Mouse (Mus musculus): ENCODE results near the gene Mesp2. TPM values are rescaled to one million over a fixed set of nuclear protein-coding genes. Genes with fewer than 3 reads are reported as not detected.
"Not testable (repeated sequence)": the region's sequence is repeated elsewhere in the genome, so short reads cannot be mapped to it uniquely, and the experiment has no call there.

Mesp2 gene
- polyA plus RNA-seq, 2 experiments, result 0.65 to 0.67 TPM

GRCm38 (mm10) chr7:79786295-79786694 lies 24.2 kb upstream of the Mesp2 start:
- H3K27ac ChIP-seq (replicated peaks; ENCODE audit: low read depth, low read length), result no peak overlapping the region
- 0 out of 2 replicates have a peak, but pooled peaks have one; percentile 37 for ATAC-seq (ENCODE audit: low FRiP score, low read depth)
- peaks cover 5% of the 10 kb centered on the region for H3K27me3 ChIP-seq (ENCODE audit: control insufficient read depth, insufficient read depth, low read length)
- H3K4me3 ChIP-seq (replicated peaks; ENCODE audit: low read length), result no peak overlapping the region
- DNase-seq (ENCODE audit: low spot score), result peak; percentile 69
- H3K4me1 ChIP-seq (ENCODE audit: control insufficient read depth, insufficient read depth, low read length), result no peaks in the 10 kb centered on the region
- H3K9ac ChIP-seq (ENCODE audit: low read depth, low read length, severe bottlenecking), result no peak overlapping the region
- WGBS, result 22% methylated on average over 6 of the region's 6 CpGs
- no peak for TF ChIP-seq POLR2A (IDR thresholded peaks at IDR 0.05; ENCODE audit: borderline replicate concordance, extremely low read depth, insufficient read depth, insufficient read length)
- no peaks in the 10 kb centered on the region for H3K9me3 ChIP-seq (ENCODE audit: control insufficient read depth, low read length)
- no peak overlapping the region for H3K4me2 ChIP-seq (replicated peaks; ENCODE audit: low read depth, low read length, severe bottlenecking)
- no peaks in the 10 kb centered on the region for H3K36me3 ChIP-seq (ENCODE audit: control insufficient read depth, insufficient read depth, low read length)

- H3K4me1 ChIP-seq (ENCODE audit: control insufficient read depth, insufficient read depth, low read length); H3K36me3 ChIP-seq (ENCODE audit: control insufficient read depth, insufficient read depth, low read length); H3K4me3 ChIP-seq (replicated peaks; ENCODE audit: low read length); ATAC-seq (ENCODE audit: low FRiP score, low read depth); DNase-seq (ENCODE audit: low spot score); H3K27ac ChIP-seq (replicated peaks; ENCODE audit: low read depth, low read length); H3K4me2 ChIP-seq (replicated peaks; ENCODE audit: low read depth, low read length, severe bottlenecking); H3K9ac ChIP-seq (ENCODE audit: low read depth, low read length, severe bottlenecking); H3K9me3 ChIP-seq (ENCODE audit: control insufficient read depth, low read length): not testable (repeated sequence)
- 26% methylated on average over 2 of the region's 2 CpGs for WGBS
- peaks cover 39% of the 10 kb centered on the region for H3K27me3 ChIP-seq (ENCODE audit: control insufficient read depth, insufficient read depth, low read length)
Observed at GRCm38 (mm10) chr7:79789812-79790211, 20.7 kb upstream of the Mesp2 start.

- TF ChIP-seq POLR2A (IDR thresholded peaks at IDR 0.05; ENCODE audit: borderline replicate concordance, extremely low read depth, insufficient read depth, insufficient read length), result no peak
- peak overlapping the region; percentile 85 for H3K4me2 ChIP-seq (replicated peaks; ENCODE audit: low read depth, low read length, severe bottlenecking)
- no peak for ATAC-seq (ENCODE audit: low FRiP score, low read depth)
- no peaks in the 10 kb centered on the region for H3K9me3 ChIP-seq (ENCODE audit: control insufficient read depth, low read length)
- peak overlapping the region; percentile 50 for H3K4me3 ChIP-seq (replicated peaks; ENCODE audit: low read length)
- H3K27ac ChIP-seq (replicated peaks; ENCODE audit: low read depth, low read length), result no peak overlapping the region
- H3K9ac ChIP-seq (ENCODE audit: low read depth, low read length, severe bottlenecking), result peak overlapping the region; percentile 55
- DNase-seq (ENCODE audit: low spot score), result no peak
- WGBS, result 2% methylated on average over 68 of the region's 80 CpGs
- H3K4me1 ChIP-seq (ENCODE audit: control insufficient read depth, insufficient read depth, low read length), result peaks cover 6% of the 10 kb centered on the region; the same call in 1 of the 2 replicates
- no peaks in the 10 kb centered on the region for H3K36me3 ChIP-seq (ENCODE audit: control insufficient read depth, insufficient read depth, low read length)
- H3K27me3 ChIP-seq (ENCODE audit: control insufficient read depth, insufficient read depth, low read length), result peaks cover 39% of the 10 kb centered on the region
Observed at GRCm38 (mm10) chr7:79792635-79793421, 17.7 kb upstream of the Mesp2 start.

- H3K4me1 ChIP-seq (ENCODE audit: control insufficient read depth, insufficient read depth, low read length), result peaks cover 6% of the 10 kb centered on the region; the same call in 1 of the 2 replicates
- TF ChIP-seq POLR2A (IDR thresholded peaks at IDR 0.05; ENCODE audit: borderline replicate concordance, extremely low read depth, insufficient read depth, insufficient read length), result no peak
- ATAC-seq (ENCODE audit: low FRiP score, low read depth) (no peak), DNase-seq (ENCODE audit: low spot score) (no peak)
- H3K9me3 ChIP-seq (ENCODE audit: control insufficient read depth, low read length), result no peaks in the 10 kb centered on the region
- 62% methylated on average over 6 of the region's 6 CpGs for whole genome bisulfite sequencing
- peak within 1 kb of the TSS; percentile 85 for H3K4me2 ChIP-seq (replicated peaks; ENCODE audit: low read depth, low read length, severe bottlenecking)
- peaks cover 39% of the 10 kb centered on the region for H3K27me3 ChIP-seq (ENCODE audit: control insufficient read depth, insufficient read depth, low read length)
- peak within 1 kb of the TSS; percentile 55 for H3K9ac ChIP-seq (ENCODE audit: low read depth, low read length, severe bottlenecking)
- H3K4me3 ChIP-seq (replicated peaks; ENCODE audit: low read length), result peak within 1 kb of the TSS; percentile 50
- H3K27ac ChIP-seq (replicated peaks; ENCODE audit: low read depth, low read length), result no peak within 1 kb of the TSS
- H3K36me3 ChIP-seq (ENCODE audit: control insufficient read depth, insufficient read depth, low read length), result no peaks in the 10 kb centered on the region
Observed at GRCm38 (mm10) chr7:79793688-79794087, 16.8 kb upstream of the Mesp2 start, which contains the start of gene Mesp1. TSS of gene Mesp1 (minus strand) at chr7:79793788.

- Histone ChIP-seq H3K9me3 (ENCODE audit: control insufficient read depth, low read length) (no peaks in the 10 kb centered on the region), H3K4me1 (ENCODE audit: control insufficient read depth, insufficient read depth, low read length) (no peaks in the 10 kb centered on the region), H3K27ac (replicated peaks; ENCODE audit: low read depth, low read length) (no peak overlapping the region), H3K36me3 (ENCODE audit: control insufficient read depth, insufficient read depth, low read length) (no peaks in the 10 kb centered on the region), H3K4me2 (replicated peaks; ENCODE audit: low read depth, low read length, severe bottlenecking) (no peak overlapping the region), H3K27me3 (ENCODE audit: control insufficient read depth, insufficient read depth, low read length) (peaks cover 11% of the 10 kb centered on the region), H3K9ac (ENCODE audit: low read depth, low read length, severe bottlenecking) (no peak overlapping the region), H3K4me3 (replicated peaks; ENCODE audit: low read length) (no peak overlapping the region)
- WGBS, result 7% methylated on average over 5 of the region's 5 CpGs
- DNase-seq (ENCODE audit: low spot score) (no peak), ATAC-seq (ENCODE audit: low FRiP score, low read depth) (no peak)
- no peak for TF ChIP-seq POLR2A (IDR thresholded peaks at IDR 0.05; ENCODE audit: borderline replicate concordance, extremely low read depth, insufficient read depth, insufficient read length)
Observed at GRCm38 (mm10) chr7:79798606-79799005, 11.9 kb upstream of the Mesp2 start.
